Mouse (Mus musculus): Measurements from ENCODE around the gene Prr23a3.

The Prr23a3 gene

GRCm38 (mm10) chr9:98864571-98864970 lies at the start of gene Prr23a3:
Gene Prr23a3 (plus strand): TSS chr9:98864767.
- no peak for DNase-seq

DNA sequence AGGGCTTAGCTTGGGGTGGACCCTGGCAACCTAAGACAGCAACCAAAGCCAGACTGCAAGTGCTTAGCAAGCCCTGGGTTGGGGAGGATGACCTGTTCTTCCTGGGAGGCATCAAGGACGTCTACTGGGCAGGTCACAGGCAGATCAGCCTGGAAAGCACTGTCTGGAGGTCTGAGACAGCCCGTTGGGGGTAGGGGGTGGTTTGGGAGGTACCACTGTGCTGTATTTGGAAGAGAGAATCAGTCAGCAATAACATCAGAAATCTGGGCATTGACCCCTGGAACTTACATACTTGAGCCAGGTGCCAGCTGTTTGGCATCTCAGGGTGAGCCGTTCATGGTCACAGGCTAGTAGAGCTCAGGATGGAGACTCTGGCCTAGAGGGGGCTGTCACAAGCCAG lies 48.5 kb upstream of the Prr23a3 start:
- no peak for DNase-seq

- DNase-seq = no peak
These were observed 47.0 kb upstream of the Prr23a3 start for GRCm38 (mm10) chr9:98817592-98817991.

- no peak for DNase-seq
These were observed 45.6 kb upstream of the Prr23a3 start for GRCm38 (mm10) chr9:98818971-98819370.

- peak; percentile 57 for DNase-seq
These were observed 45.1 kb upstream of the Prr23a3 start for GRCm38 (mm10) chr9:98819481-98819880.

DNA sequence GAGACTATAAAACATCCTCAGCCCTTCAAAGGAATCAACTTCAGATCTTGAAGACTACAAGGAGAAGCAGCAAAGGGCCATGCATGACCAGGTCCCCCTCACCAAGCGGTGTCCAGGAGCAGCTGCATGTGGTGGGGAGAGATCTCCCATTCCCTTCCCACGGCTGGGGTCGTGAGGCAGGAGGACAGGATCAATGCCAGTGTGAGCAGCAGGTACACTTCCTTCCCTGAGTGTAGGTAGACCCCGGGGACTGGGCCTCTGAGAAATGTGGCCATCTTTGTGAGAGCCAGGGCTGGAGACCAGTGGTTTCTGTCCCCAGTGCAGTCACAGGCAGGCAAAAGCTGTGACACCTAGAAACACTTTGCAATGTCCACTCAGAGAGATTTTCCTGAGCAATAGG lies 44.1 kb upstream of the Prr23a3 start:
- DNase-seq = no peak

- DNase-seq = no peak
These were observed 43.5 kb upstream of the Prr23a3 start for GRCm38 (mm10) chr9:98821067-98821466.

GRCm38 (mm10) chr9:98823805-98824204 lies 40.8 kb upstream of the Prr23a3 start:
- no peak for DNase-seq

- no peak for DNase-seq
These were observed 35.1 kb upstream of the Prr23a3 start for GRCm38 (mm10) chr9:98829508-98829907.

GRCm38 (mm10) chr9:98837537-98838074 lies 27.0 kb upstream of the Prr23a3 start:
- no peak for DNase-seq

DNA sequence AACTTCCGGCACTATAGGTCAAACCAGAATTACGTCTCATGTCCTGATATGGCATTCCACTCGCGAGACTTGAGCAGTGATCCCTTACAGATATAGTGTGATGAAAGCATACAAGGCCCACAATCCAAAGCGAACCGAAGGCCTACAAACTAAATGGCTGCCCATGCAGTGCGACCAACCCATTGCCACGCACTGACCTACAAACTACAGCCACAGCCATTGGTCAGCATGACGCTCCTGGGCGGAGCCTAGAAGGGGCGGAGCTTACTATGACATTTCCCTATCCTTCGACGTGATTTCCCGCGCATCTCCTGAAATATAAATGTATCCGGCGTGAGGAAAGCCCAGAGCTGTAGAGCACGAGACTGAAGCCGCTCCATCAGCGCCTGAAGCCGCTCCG lies 22.4 kb upstream of the Prr23a3 start, which contains the start of gene Prr23a1:
Gene Prr23a1 (plus strand): TSS at position 387 of the 400 bp plus-strand sequence.
- DNase-seq = no peak

GRCm38 (mm10) chr9:98856210-98856609 lies 8.4 kb upstream of the Prr23a3 start, which contains the start of gene Prr23a2:
Gene Prr23a2 (plus strand): TSS chr9:98856494.
- no peak for DNase-seq

- peak; percentile 7 for DNase-seq
These were observed 1.1 kb upstream of the Prr23a3 start for GRCm38 (mm10) chr9:98863463-98863862.

GRCm38 (mm10) chr9:98901486-98901885 lies 36.9 kb downstream of the Prr23a3 start:
- no peak for DNase-seq

- no peak for DNase-seq
These were observed 38.3 kb downstream of the Prr23a3 start, which contains the start of gene 7420426K07Rik for GRCm38 (mm10) chr9:98902819-98903218. Gene 7420426K07Rik (plus strand): TSS chr9:98903119.
